Mouse (Mus musculus): Measurements from ENCODE around the gene Gm5148. TPM values are rescaled to one million over a fixed set of nuclear protein-coding genes. Genes with fewer than 3 reads are reported as not detected.

Gm5148 gene
- total and polyA plus RNA-seq, 2 experiments from 2014 or later: 10.5 to 12.0 TPM

- no peak overlapping the region for H3K4me3 ChIP-seq (ENCODE audit: low read length)
- no peak overlapping the region for H3K27ac ChIP-seq
- no peak overlapping the region for H3K4me2 ChIP-seq (ENCODE audit: low read depth, low read length)
- 0 out of 2 replicates have a peak, but pooled peaks cover under 1% of the 10 kb centered on the region for H3K27me3 ChIP-seq (ENCODE audit: insufficient read depth, low read length)
- DNase-seq (ENCODE audit: low spot score): no peak
- no peak for ATAC-seq
- 84% methylated on average over 7 of the region's 7 CpGs for WGBS
- H3K9me3 ChIP-seq (ENCODE audit: low read length): no peaks in the 10 kb centered on the region
- no peak overlapping the region for H3K9ac ChIP-seq (replicated peaks; ENCODE audit: low read length)
- H3K4me1 ChIP-seq (ENCODE audit: insufficient read depth, low read length): no peaks in the 10 kb centered on the region
- no peaks in the 10 kb centered on the region for H3K36me3 ChIP-seq (ENCODE audit: insufficient read depth, low read length)
- TF ChIP-seq CTCF (IDR thresholded peaks at IDR 0.05; ENCODE audit: low read depth): no peak
Observed at GRCm38 (mm10) chr3:37715734-37716133, 8.6 kb downstream of the Gm5148 start.

GRCm38 (mm10) chr3:37712501-37712900, 11.8 kb downstream of the Gm5148 start:
- 38% methylated on average over 9 of the region's 9 CpGs for WGBS
- Histone ChIP-seq H3K27me3 (ENCODE audit: insufficient read depth, low read length) (no peaks in the 10 kb centered on the region), H3K4me2 (ENCODE audit: low read depth, low read length) (no peak overlapping the region), H3K4me1 (ENCODE audit: insufficient read depth, low read length) (no peaks in the 10 kb centered on the region), H3K9me3 (ENCODE audit: low read length) (no peaks in the 10 kb centered on the region), H3K4me3 (ENCODE audit: low read length) (no peak overlapping the region), H3K27ac (no peak overlapping the region), H3K36me3 (ENCODE audit: insufficient read depth, low read length) (no peaks in the 10 kb centered on the region), H3K9ac (replicated peaks; ENCODE audit: low read length) (no peak overlapping the region)
- no peak for ATAC-seq
- peak; percentile 63 for DNase-seq (ENCODE audit: low spot score)
- no peak for TF ChIP-seq CTCF (IDR thresholded peaks at IDR 0.05; ENCODE audit: low read depth)

- TF ChIP-seq CTCF (IDR thresholded peaks at IDR 0.05; ENCODE audit: low read depth): no peak
- no peaks in the 10 kb centered on the region for H3K36me3 ChIP-seq (ENCODE audit: insufficient read depth, low read length)
- H3K4me2 ChIP-seq (ENCODE audit: low read depth, low read length): no peak overlapping the region
- H3K27me3 ChIP-seq (ENCODE audit: insufficient read depth, low read length): no peaks in the 10 kb centered on the region
- DNase-seq (ENCODE audit: low spot score): no peak
- ATAC-seq: no peak
- no peak overlapping the region for H3K9ac ChIP-seq (replicated peaks; ENCODE audit: low read length)
- H3K27ac ChIP-seq: no peak overlapping the region
- H3K9me3 ChIP-seq (ENCODE audit: low read length): no peaks in the 10 kb centered on the region
- no peaks in the 10 kb centered on the region for H3K4me1 ChIP-seq (ENCODE audit: insufficient read depth, low read length)
- 81% methylated on average over 4 of the region's 4 CpGs for WGBS
- no peak overlapping the region for H3K4me3 ChIP-seq (ENCODE audit: low read length)
Observed at GRCm38 (mm10) chr3:37711639-37712038, 12.7 kb downstream of the Gm5148 start.

- DNase-seq (ENCODE audit: low spot score) (no peak), ATAC-seq (no peak)
- TF ChIP-seq CTCF (IDR thresholded peaks at IDR 0.05; ENCODE audit: low read depth): no peak
- H3K27ac ChIP-seq: no peak overlapping the region
- H3K4me2 ChIP-seq (ENCODE audit: low read depth, low read length): no peak overlapping the region
- no peak overlapping the region for H3K4me3 ChIP-seq (ENCODE audit: low read length)
- no peaks in the 10 kb centered on the region for H3K4me1 ChIP-seq (ENCODE audit: insufficient read depth, low read length)
- no peaks in the 10 kb centered on the region for H3K9me3 ChIP-seq (ENCODE audit: low read length)
- 60% methylated on average over 6 of the region's 6 CpGs for WGBS
- H3K9ac ChIP-seq (replicated peaks; ENCODE audit: low read length): no peak overlapping the region
- H3K36me3 ChIP-seq (ENCODE audit: insufficient read depth, low read length): no peaks in the 10 kb centered on the region
- H3K27me3 ChIP-seq (ENCODE audit: insufficient read depth, low read length): no peaks in the 10 kb centered on the region
Observed at GRCm38 (mm10) chr3:37707801-37708200, 16.5 kb downstream of the Gm5148 start.

- H3K27me3 ChIP-seq (ENCODE audit: insufficient read depth, low read length): no peaks in the 10 kb centered on the region
- H3K4me3 ChIP-seq (ENCODE audit: low read length): no peak overlapping the region
- H3K4me2 ChIP-seq (ENCODE audit: low read depth, low read length): no peak overlapping the region
- WGBS: 84% methylated on average over 4 of the region's 4 CpGs
- H3K9me3 ChIP-seq (ENCODE audit: low read length): 0 out of 2 replicates have a peak, but pooled peaks cover 2% of the 10 kb centered on the region
- DNase-seq (ENCODE audit: low spot score) (no peak), ATAC-seq (no peak)
- no peaks in the 10 kb centered on the region for H3K4me1 ChIP-seq (ENCODE audit: insufficient read depth, low read length)
- no peak overlapping the region for H3K27ac ChIP-seq
- no peak overlapping the region for H3K9ac ChIP-seq (replicated peaks; ENCODE audit: low read length)
- no peaks in the 10 kb centered on the region for H3K36me3 ChIP-seq (ENCODE audit: insufficient read depth, low read length)
- TF ChIP-seq CTCF (IDR thresholded peaks at IDR 0.05; ENCODE audit: low read depth): no peak
Observed at GRCm38 (mm10) chr3:37706439-37706838, 17.9 kb downstream of the Gm5148 start.

- 68% methylated on average over 6 of the region's 6 CpGs for WGBS
- 0 out of 2 replicates have a peak, but pooled peaks cover 2% of the 10 kb centered on the region for H3K9me3 ChIP-seq (ENCODE audit: low read length)
- no peak overlapping the region for H3K4me3 ChIP-seq (ENCODE audit: low read length)
- DNase-seq (ENCODE audit: low spot score) (no peak), ATAC-seq (no peak)
- no peak overlapping the region for H3K4me2 ChIP-seq (ENCODE audit: low read depth, low read length)
- H3K9ac ChIP-seq (replicated peaks; ENCODE audit: low read length): no peak overlapping the region
- no peaks in the 10 kb centered on the region for H3K36me3 ChIP-seq (ENCODE audit: insufficient read depth, low read length)
- H3K27me3 ChIP-seq (ENCODE audit: insufficient read depth, low read length): no peaks in the 10 kb centered on the region
- no peaks in the 10 kb centered on the region for H3K4me1 ChIP-seq (ENCODE audit: insufficient read depth, low read length)
- no peak for TF ChIP-seq CTCF (IDR thresholded peaks at IDR 0.05; ENCODE audit: low read depth)
- H3K27ac ChIP-seq: no peak overlapping the region
Observed at GRCm38 (mm10) chr3:37705436-37705835, 18.9 kb downstream of the Gm5148 start.

GRCm38 (mm10) chr3:37704701-37705279, 19.5 kb downstream of the Gm5148 start:
- H3K4me3 ChIP-seq (ENCODE audit: low read length): no peak overlapping the region
- H3K9me3 ChIP-seq (ENCODE audit: low read length): 0 out of 2 replicates have a peak, but pooled peaks cover 2% of the 10 kb centered on the region
- no peaks in the 10 kb centered on the region for H3K27me3 ChIP-seq (ENCODE audit: insufficient read depth, low read length)
- H3K4me2 ChIP-seq (ENCODE audit: low read depth, low read length): no peak overlapping the region
- TF ChIP-seq CTCF (IDR thresholded peaks at IDR 0.05; ENCODE audit: low read depth): no peak
- no peaks in the 10 kb centered on the region for H3K4me1 ChIP-seq (ENCODE audit: insufficient read depth, low read length)
- DNase-seq (ENCODE audit: low spot score): no peak
- no peaks in the 10 kb centered on the region for H3K36me3 ChIP-seq (ENCODE audit: insufficient read depth, low read length)
- 41% methylated on average over 14 of the region's 14 CpGs for WGBS
- no peak overlapping the region for H3K9ac ChIP-seq (replicated peaks; ENCODE audit: low read length)
- ATAC-seq: no peak
- no peak overlapping the region for H3K27ac ChIP-seq

Measured in hindbrain, postnatal 0 days (tissue).